Mouse (Mus musculus) left cerebral cortex, postnatal 25 days (tissue): Measurements from ENCODE around the gene Ppp2r3a. TPM values are rescaled to one million over a fixed set of nuclear protein-coding genes. Genes with fewer than 3 reads are reported as not detected.

Experiments used
- total RNA-seq, 2 experiments: library from RNA; stranded (reverse); gene quantifications; 2 replicates each; pipeline ENCODE4 v1.2.3; 2021

Ppp2r3a gene
- total RNA-seq, 2 experiments from 2014 or later, result 17.4 to 19.5 TPM

Other genes with a start within 250 kb of the Ppp2r3a start
- gene Pccb, start 216.9 kb downstream of the Ppp2r3a start, total RNA-seq, result 10 to 100 TPM; 37.6 to 39.0 TPM
- gene Msl2, start 177.7 kb downstream of the Ppp2r3a start, total RNA-seq, result 10 to 100 TPM; 58.8 to 61.2 TPM